Mouse (Mus musculus): ENCODE measurements around the gene Bmp2. TPM values are rescaled to one million over a fixed set of nuclear protein-coding genes. Genes with fewer than 3 reads are reported as not detected.

Gene Bmp2
- polyA plus RNA-seq, 1 experiment from 2014 or later, result 24.8 TPM

DNA sequence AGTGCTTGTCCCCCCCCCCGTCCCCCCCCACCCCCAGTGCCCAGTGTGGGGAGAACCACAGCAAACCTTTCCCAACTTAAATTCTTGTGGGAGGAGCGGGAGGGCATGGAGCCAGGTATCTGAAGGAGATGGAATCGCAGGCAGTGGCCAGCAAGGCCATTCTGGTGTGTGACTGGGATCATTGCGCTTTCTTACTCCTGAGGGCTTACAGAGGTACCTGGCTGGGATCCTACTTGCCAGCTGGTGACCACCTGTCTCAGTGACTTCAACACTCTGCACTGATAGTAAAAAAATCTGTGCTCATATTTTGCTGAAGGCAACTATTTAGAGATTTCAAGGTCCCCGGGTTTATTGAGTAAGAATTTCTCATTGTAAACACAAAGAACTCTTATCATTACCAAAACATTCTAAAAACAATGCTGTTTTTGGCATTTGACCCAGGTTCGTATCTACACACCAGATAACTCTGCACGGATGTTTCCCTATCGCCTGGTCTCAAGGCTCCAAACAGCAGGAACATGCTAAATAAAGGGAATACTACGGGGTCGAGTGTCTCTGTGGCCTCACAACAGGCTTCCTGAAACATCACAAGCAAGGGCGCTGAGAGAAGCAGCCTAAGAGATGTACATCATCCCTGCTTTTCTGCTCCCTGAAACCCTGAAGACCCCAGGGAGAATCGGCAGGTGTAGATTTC lies 39.8 kb downstream of the Bmp2 start:
- Histone ChIP-seq H3K9me3 (no peaks in the 10 kb centered on the region), H3K4me2 (no peak overlapping the region), H3K9ac (no peak overlapping the region), H3K4me1 (peaks cover 10% of the 10 kb centered on the region; the same call in 1 of the 2 replicates), H3K4me3 (no peak overlapping the region), H3K27ac (no peak overlapping the region), H3K27me3 (no peaks in the 10 kb centered on the region), H3K36me3 (no peaks in the 10 kb centered on the region)
- ATAC-seq (ENCODE audit: insufficient number of reproducible peaks, low FRiP score, low TSS enrichment, low read depth), result no peak
- WGBS, result 43% methylated on average over 12 of the region's 12 CpGs

Small RNAs within 50 kb of the gene (microRNA-seq; reads per million reads assigned to microRNA genes)
- not detected for gene Mir3090

Measured in limb, embryonic 15.5 days (tissue).